Mouse (Mus musculus): ENCODE measurements at regions not wholly inside any gene's neighbourhood (a gene's known extent, or its start where the extent isn't known, plus 50 kb on each side); places are given as distances from the start of the nearest gene placed in this dataset.

DNA sequence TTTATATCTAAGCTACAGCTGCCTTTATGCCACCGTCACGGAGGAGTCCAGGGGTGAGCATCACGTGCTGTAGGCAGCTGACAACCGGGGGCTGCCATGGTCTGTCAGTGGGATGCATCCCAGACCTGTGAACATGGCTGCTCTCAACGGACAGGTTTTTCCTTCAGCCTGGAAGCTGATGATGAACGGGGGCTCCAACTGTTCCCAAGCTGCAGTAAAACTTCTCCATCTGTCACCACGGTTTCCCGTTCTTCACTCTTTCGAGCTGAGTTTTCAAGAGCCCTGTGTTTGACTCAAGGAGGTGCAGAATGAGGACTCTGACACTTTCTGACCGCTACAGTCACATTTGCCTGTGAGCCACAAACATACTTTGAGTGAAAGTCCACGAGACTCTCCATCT, 535.7 kb upstream of the Tmem132c start:
- H3K4me3 ChIP-seq (replicated peaks) = no peak overlapping the region
- H3K9ac ChIP-seq (replicated peaks) = no peak overlapping the region
- 72% methylated on average over 11 of the region's 11 CpGs for WGBS

DNA sequence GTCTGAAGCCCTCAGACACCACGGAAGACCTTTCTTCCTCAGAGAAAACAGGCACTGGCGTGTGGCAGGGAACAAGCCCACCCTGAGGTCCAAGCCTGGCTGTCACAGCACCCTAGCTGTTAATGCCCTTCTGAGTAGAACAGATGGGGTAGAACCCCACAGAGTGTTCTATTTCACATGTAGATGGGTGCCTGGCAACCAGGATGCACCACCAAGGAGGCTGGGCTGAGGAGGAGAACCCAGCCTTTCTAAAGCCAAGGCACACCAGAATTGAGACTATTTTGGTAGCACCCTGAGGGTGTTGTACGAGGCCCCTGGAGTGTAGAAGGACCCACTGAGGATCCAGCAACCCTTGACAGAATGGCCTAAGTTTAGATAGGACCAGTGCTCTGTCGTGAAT, 534.9 kb upstream of the Tmem132c start:
- H3K9me3 ChIP-seq (replicated peaks) = no peaks in the 10 kb centered on the region; the same call in 1 of the 2 replicates
- no peak overlapping the region for H3K27ac ChIP-seq (replicated peaks)
- H3K36me3 ChIP-seq = no peaks in the 10 kb centered on the region
- 0 out of 2 replicates have a peak, but pooled peaks cover 4% of the 10 kb centered on the region for H3K27me3 ChIP-seq (replicated peaks)
- no peak for ATAC-seq (ENCODE audit: low FRiP score)
- peaks cover 12% of the 10 kb centered on the region; the same call in 1 of the 2 replicates for H3K4me1 ChIP-seq
- H3K9ac ChIP-seq (replicated peaks) = no peak overlapping the region
- no peak overlapping the region for H3K4me3 ChIP-seq (replicated peaks)
- WGBS = 79% methylated on average over 4 of the region's 4 CpGs
- H3K4me2 ChIP-seq = no peak overlapping the region

More for the DNA sequence above, 535.7 kb upstream of the Tmem132c start:
- Histone ChIP-seq H3K9me3 (replicated peaks) (no peaks in the 10 kb centered on the region; the same call in 1 of the 2 replicates), H3K27ac (replicated peaks) (no peak overlapping the region), H3K4me2 (no peak overlapping the region), H3K4me1 (peaks cover 12% of the 10 kb centered on the region; the same call in 1 of the 2 replicates), H3K36me3 (no peaks in the 10 kb centered on the region), H3K27me3 (replicated peaks) (0 out of 2 replicates have a peak, but pooled peaks cover 4% of the 10 kb centered on the region)
- ATAC-seq (ENCODE audit: low FRiP score) = no peak

DNA sequence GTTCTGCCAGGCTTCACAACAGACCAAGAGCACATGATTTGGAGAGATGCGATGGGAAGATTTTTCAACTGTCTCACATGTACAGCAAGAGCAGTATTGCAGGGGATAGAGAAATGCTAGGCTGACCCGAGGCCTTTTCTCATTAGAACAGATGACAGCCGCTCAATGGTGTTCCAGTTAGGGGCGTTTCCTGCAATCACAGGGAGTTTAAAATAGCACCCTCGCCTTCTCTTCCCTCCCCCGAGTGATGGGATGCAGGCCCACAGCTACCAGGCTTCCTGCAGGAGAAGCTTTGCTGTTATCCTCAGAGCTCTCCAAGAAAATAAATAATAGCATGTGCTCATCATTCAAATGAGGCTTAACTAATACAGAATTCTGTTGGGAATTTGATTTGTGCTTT, 526.9 kb upstream of the Tmem132c start:
- no peak for ATAC-seq (ENCODE audit: low FRiP score)
- Histone ChIP-seq H3K9me3 (replicated peaks) (no peaks in the 10 kb centered on the region), H3K36me3 (no peaks in the 10 kb centered on the region), H3K4me3 (replicated peaks) (no peak overlapping the region), H3K4me2 (no peak overlapping the region), H3K9ac (replicated peaks) (no peak overlapping the region), H3K4me1 (no peaks in the 10 kb centered on the region), H3K27me3 (replicated peaks) (no peaks in the 10 kb centered on the region), H3K27ac (replicated peaks) (no peak overlapping the region)
- 44% methylated on average over 6 of the region's 6 CpGs for WGBS

DNA sequence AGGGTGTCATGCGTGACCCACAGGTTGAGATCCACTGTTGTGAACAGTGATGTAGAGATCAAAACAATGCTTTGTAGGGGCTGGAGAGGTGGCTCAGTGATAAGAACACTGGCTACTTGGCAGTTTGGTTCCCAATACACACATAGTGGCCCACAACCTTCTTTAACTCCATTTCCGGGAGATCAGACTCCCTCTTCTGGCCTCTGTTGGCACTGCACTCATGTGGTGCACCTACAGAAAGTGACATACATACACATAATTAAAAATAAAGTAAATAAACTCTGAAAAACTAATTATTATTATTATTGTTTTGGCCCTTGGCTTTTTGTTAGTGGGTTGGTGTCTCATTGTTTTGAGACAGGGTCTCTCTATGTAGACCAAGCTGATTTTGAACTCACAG, 523.2 kb upstream of the Tmem132c start:
- Histone ChIP-seq H3K9ac (replicated peaks) (no peak overlapping the region), H3K4me3 (replicated peaks) (no peak overlapping the region), H3K36me3 (no peaks in the 10 kb centered on the region), H3K4me2 (no peak overlapping the region), H3K27me3 (replicated peaks) (no peaks in the 10 kb centered on the region), H3K27ac (replicated peaks) (no peak overlapping the region), H3K9me3 (replicated peaks) (no peaks in the 10 kb centered on the region), H3K4me1 (no peaks in the 10 kb centered on the region)
- no peak for ATAC-seq (ENCODE audit: low FRiP score)
- WGBS = 100% methylated on average over 2 of the region's 2 CpGs

DNA sequence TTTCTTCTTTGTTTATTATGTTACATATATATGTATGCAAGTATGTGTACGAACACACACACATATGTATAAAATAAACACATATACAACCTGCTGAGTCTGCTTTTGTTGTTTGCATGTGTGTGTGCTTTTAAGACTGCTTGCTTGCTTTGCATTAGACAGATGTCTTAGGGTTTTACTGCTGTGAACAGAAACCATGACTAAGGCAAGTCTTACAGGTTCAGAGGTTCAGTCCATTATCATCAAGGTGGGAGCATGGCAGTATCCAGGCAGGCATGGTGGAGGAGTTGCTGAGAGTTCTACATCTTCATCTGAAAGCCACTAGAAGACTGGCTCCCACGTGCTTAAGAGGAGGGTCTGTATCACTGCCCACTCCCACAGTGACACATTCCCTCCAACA, 520.3 kb upstream of the Tmem132c start:
- WGBS = 90% methylated on average over 2 of the region's 2 CpGs
- H3K4me3 ChIP-seq (replicated peaks) = no peak overlapping the region
- H3K9ac ChIP-seq (replicated peaks) = no peak overlapping the region
- no peaks in the 10 kb centered on the region for H3K27me3 ChIP-seq (replicated peaks)
- no peak overlapping the region for H3K27ac ChIP-seq (replicated peaks)
- H3K9me3 ChIP-seq (replicated peaks) = no peaks in the 10 kb centered on the region
- no peaks in the 10 kb centered on the region for H3K36me3 ChIP-seq
- no peak for ATAC-seq (ENCODE audit: low FRiP score)
- H3K4me1 ChIP-seq = no peaks in the 10 kb centered on the region
- no peak overlapping the region for H3K4me2 ChIP-seq

DNA sequence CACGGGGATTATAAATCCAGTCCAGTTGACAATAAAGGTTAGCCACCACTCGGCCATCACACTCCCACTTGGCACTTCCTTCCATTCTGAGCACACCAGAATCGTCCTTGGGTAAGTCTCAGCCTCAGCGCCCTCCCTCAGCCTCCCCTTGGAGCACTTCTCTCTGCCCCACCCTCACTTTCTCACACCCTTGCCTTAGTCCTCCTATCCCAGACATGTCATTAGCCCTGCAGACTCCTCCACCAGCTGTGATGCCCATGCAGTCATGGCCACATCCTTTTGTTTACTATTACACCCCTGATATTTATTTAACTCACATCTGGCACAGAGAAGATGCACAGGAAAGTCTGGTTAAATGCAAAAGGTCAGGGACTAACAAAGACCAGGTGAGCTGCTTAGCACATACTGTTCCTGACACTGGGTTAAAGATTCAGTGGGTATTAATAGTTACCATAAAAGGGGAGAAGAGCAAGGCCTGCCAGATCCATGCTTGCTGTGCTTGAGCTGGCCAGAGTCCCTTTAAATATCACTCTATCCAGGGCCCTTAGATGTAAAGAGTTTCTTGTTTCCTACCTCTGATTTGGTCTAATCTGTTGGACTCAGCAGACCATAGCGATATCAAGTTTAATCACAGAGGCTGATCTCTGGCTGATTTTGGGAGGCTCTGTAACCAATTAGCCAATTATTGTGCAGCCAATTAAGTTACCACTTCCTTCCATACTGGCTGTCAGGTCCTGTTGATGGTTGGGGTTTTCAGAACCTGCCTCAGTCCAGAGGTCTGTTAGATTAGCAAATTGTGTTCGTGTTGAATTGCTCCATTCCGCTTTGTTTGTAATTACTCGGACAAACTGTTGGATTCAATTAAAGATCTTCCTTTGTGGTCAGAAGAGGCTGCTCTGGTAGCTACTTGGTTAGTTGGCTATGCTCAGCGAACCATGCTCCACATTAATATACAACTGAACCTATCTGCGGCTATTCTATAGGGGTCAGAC, 518.0 kb upstream of the Tmem132c start:
- no peak overlapping the region for H3K4me2 ChIP-seq
- no peak for ATAC-seq (ENCODE audit: low FRiP score)
- H3K36me3 ChIP-seq = no peaks in the 10 kb centered on the region
- no peaks in the 10 kb centered on the region for H3K27me3 ChIP-seq (replicated peaks)
- H3K9me3 ChIP-seq (replicated peaks) = no peaks in the 10 kb centered on the region
- no peak overlapping the region for H3K4me3 ChIP-seq (replicated peaks)
- H3K9ac ChIP-seq (replicated peaks) = no peak overlapping the region
- H3K27ac ChIP-seq (replicated peaks) = no peak overlapping the region
- H3K4me1 ChIP-seq = no peaks in the 10 kb centered on the region
- 70% methylated on average over 10 of the region's 10 CpGs for WGBS

DNA sequence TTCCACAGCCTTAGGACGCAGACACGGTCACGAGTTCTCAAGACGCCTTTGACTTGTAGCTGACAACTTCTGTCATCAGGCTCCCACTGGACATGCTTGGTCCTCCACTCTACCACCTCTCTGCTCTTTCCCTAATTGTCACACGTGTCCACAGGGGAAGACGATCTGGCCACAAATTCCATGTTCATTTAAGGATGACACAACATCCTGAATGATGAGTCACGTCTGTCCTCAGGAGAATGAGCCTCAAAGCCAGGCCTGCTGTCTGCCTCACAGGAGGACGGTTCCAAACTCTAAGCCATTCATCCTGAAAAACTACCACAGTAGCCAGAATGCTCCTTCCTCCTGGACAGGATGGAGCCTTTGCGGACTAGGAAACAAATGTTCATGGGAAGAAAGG, 517.3 kb upstream of the Tmem132c start:
- H3K9ac ChIP-seq (replicated peaks) = no peak overlapping the region
- no peaks in the 10 kb centered on the region for H3K9me3 ChIP-seq (replicated peaks)
- no peaks in the 10 kb centered on the region for H3K27me3 ChIP-seq (replicated peaks)
- no peaks in the 10 kb centered on the region for H3K4me1 ChIP-seq
- H3K4me3 ChIP-seq (replicated peaks) = no peak overlapping the region
- H3K27ac ChIP-seq (replicated peaks) = no peak overlapping the region
- ATAC-seq (ENCODE audit: low FRiP score) = no peak
- H3K36me3 ChIP-seq = no peaks in the 10 kb centered on the region
- no peak overlapping the region for H3K4me2 ChIP-seq
- 87% methylated on average over 9 of the region's 9 CpGs for whole genome bisulfite sequencing

DNA sequence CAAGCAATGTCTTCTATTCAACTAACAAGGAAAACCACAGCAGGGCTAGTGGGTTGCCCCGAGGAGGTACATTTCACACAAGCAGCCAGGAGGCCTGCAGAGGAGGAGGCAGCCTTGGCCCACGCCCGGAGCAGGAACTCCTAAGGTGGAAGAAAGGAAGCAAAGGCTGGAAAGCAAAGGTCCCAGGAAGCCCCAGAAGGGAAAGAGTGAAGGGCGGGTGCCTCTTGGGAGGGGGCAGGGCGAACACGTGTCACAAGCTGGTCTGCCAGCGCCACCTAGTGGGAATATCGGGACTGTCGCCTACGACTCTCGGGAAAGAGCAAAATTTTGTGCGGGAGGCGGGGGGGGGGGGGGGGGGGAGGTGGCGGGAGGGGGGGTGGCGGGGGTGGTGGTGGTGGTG, 508.1 kb upstream of the Tmem132c start:
- WGBS = 2% methylated on average over 4 of the region's 15 CpGs
- no peak for ATAC-seq (ENCODE audit: low FRiP score)
- peak overlapping the region; percentile 68 for H3K27ac ChIP-seq (replicated peaks)
- H3K9ac ChIP-seq (replicated peaks) = peak overlapping the region; percentile 44; the same call in 1 of the 2 replicates
- H3K9me3 ChIP-seq (replicated peaks) = no peaks in the 10 kb centered on the region
- peak overlapping the region; percentile 30 for H3K4me3 ChIP-seq (replicated peaks)
- no peaks in the 10 kb centered on the region for H3K27me3 ChIP-seq (replicated peaks)
- H3K4me1 ChIP-seq = peaks cover 12% of the 10 kb centered on the region
- H3K4me2 ChIP-seq = peak overlapping the region; percentile 58
- no peaks in the 10 kb centered on the region for H3K36me3 ChIP-seq

DNA sequence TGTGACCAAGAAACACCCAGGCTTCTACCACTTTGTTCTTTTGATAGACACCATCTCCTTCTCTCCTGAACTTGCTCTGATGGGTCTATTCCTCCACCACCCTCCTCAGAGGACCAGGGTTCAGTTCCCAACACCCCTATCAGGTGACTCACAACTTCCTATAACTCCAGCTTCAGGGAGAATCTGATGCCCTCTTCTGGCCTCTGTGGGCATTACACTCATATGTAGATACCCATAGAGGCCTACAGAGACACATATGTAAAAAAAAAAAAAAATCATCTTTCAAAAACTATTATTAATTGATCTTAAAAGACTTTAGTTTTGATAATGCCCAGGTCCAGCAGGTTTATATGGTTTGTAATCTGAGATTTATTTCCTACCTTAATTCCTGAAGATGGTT, 505.9 kb upstream of the Tmem132c start:
- no peak for ATAC-seq (ENCODE audit: low FRiP score)

DNA sequence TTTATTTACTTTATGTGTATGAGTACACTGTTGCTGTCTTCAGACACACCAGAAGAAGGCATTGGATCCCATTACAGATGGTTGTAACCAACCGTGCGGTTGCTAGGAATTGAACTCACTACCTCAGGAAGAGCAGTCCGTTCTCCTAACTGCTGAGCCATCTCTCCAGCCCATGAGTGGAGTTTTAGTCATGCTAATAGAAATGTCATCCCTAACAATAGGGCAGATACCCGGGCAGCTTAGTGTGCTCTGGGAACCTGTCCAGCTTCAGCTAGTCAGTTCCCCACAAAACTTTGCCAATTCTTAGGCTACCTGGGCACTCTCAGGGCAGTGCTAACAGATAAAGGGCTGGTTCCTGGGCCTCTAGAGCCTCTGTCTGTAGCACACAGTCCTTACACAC, 503.9 kb upstream of the Tmem132c start:
- Histone ChIP-seq H3K9me3 (replicated peaks) (no peaks in the 10 kb centered on the region), H3K9ac (replicated peaks) (no peak overlapping the region), H3K27me3 (replicated peaks) (no peaks in the 10 kb centered on the region), H3K27ac (replicated peaks) (no peak overlapping the region), H3K36me3 (no peaks in the 10 kb centered on the region), H3K4me3 (replicated peaks) (no peak overlapping the region), H3K4me1 (peaks cover 18% of the 10 kb centered on the region), H3K4me2 (no peak overlapping the region)
- WGBS = 69% methylated on average over 4 of the region's 4 CpGs
- no peak for ATAC-seq (ENCODE audit: low FRiP score)

More for the DNA sequence above, 505.9 kb upstream of the Tmem132c start:
- Histone ChIP-seq H3K36me3 (no peaks in the 10 kb centered on the region), H3K27ac (replicated peaks) (no peak overlapping the region), H3K9me3 (replicated peaks) (no peaks in the 10 kb centered on the region), H3K4me3 (replicated peaks) (no peak overlapping the region), H3K4me1 (peaks cover 14% of the 10 kb centered on the region), H3K4me2 (no peak overlapping the region), H3K9ac (replicated peaks) (no peak overlapping the region), H3K27me3 (replicated peaks) (no peaks in the 10 kb centered on the region)

DNA sequence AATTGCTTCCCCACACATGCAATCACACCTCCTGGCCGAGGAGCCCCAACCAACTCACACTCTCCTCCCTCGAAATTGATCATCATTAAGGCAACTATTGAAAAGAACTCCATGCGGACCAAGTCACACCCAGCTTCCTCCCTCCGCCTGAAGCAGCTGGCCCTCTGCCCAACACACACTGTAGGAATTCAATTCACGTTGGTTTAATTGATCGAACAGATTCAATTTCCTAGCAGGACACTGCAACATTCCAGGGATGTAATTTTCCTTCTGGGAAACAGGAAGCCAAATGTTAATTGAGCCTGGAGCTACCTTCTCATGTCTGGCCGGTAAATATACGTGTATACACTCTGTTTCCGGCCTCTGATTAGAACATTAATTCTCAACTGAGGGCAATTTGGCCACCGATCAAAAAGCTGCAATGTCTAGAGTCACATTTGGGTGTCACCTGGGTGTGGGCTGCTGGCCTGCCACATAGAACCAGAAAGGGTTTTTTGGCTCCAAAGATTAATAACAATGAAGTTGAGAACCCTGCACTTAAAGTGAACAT, 500.7 kb upstream of the Tmem132c start:
- H3K4me2 ChIP-seq = no peak overlapping the region
- H3K27me3 ChIP-seq (replicated peaks) = no peaks in the 10 kb centered on the region
- H3K4me1 ChIP-seq = peaks cover 9% of the 10 kb centered on the region
- no peaks in the 10 kb centered on the region for H3K36me3 ChIP-seq
- no peaks in the 10 kb centered on the region for H3K9me3 ChIP-seq (replicated peaks)
- no peak overlapping the region for H3K9ac ChIP-seq (replicated peaks)
- whole genome bisulfite sequencing = 25% methylated on average over 10 of the region's 10 CpGs
- no peak for ATAC-seq (ENCODE audit: low FRiP score)
- no peak overlapping the region for H3K4me3 ChIP-seq (replicated peaks)
- no peak overlapping the region for H3K27ac ChIP-seq (replicated peaks)

DNA sequence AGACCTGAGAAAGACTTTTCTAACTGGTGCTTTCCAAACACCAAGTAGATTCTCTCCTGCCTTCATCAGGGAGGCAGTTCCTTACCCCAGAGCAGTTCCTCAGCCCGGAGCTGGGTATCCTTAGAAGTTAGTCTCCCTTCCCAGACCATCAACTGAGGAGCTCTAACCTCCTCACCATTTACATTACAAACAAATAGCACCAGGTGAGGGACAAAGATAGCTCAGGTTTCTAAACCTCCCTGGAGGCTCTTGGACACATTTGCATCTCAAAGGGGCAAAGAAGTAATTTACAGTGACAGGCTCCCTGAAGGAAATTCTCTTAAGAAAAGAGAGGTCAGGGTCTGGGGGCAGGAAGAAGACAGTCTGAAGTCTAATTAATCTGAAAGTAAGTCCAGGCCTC, 486.5 kb upstream of the Tmem132c start:
- Histone ChIP-seq H3K4me2 (no peak overlapping the region), H3K4me1 (no peaks in the 10 kb centered on the region), H3K27ac (replicated peaks) (no peak overlapping the region), H3K36me3 (no peaks in the 10 kb centered on the region), H3K27me3 (replicated peaks) (no peaks in the 10 kb centered on the region), H3K4me3 (replicated peaks) (no peak overlapping the region), H3K9me3 (replicated peaks) (no peaks in the 10 kb centered on the region), H3K9ac (replicated peaks) (no peak overlapping the region)
- ATAC-seq (ENCODE audit: low FRiP score) = no peak
- 11% methylated on average over 1 of the region's 1 CpGs for WGBS
